Mouse (Mus musculus) midbrain, postnatal 0 days (tissue): Measurements from ENCODE around the gene Spop. TPM values are rescaled to one million over a fixed set of nuclear protein-coding genes. Genes with fewer than 3 reads are reported as not detected.

Experiments used
- ATAC-seq: fragments of 200-750 bp; cut with Nextera tagmentation; 2 replicates; pipeline ENCODE4 v1.8.0; 2017; ENCODE audit warnings: moderate number of reproducible peaks, mild to moderate bottlenecking, moderate TSS enrichment, moderate library complexity; ENCODE audit not compliant: low FRiP score
- DNase-seq: peaks from one replicate; pipeline ENCODE4 v3.0.0-alpha.2; 2015; ENCODE audit warnings: low spot score
- H3K27ac ChIP-seq: fragments of 300-500 bp; sonication (generic); 2 replicates; pipeline ENCODE4 v1.5.1; 2014; ENCODE audit warnings: low read depth, mild to moderate bottlenecking, low read length, mixed read lengths
- H3K27me3 ChIP-seq: fragments of 300-500 bp; sonication (generic); 2 replicates; pipeline ENCODE4 v1.6.1; 2014; ENCODE audit warnings: low read length, control low read depth, mixed read lengths; ENCODE audit not compliant: insufficient read depth
- H3K36me3 ChIP-seq: fragments of 300-500 bp; sonication (generic); 2 replicates; pipeline ENCODE4 v1.6.1; 2014; ENCODE audit warnings: low read length, control low read depth, mixed read lengths; ENCODE audit not compliant: insufficient read depth
- H3K4me1 ChIP-seq: fragments of 300-500 bp; sonication (generic); 2 replicates; pipeline ENCODE4 v1.6.1; 2014; ENCODE audit warnings: mild to moderate bottlenecking, control low read depth, antibody characterized with exemption, low read length, mixed read lengths; ENCODE audit not compliant: insufficient read depth
- H3K4me2 ChIP-seq: fragments of 300-500 bp; sonication (generic); 2 replicates; pipeline ENCODE4 v1.6.1; 2014; ENCODE audit warnings: low read depth, mild to moderate bottlenecking, low read length, mixed read lengths; ENCODE audit not compliant: poor library complexity, severe bottlenecking
- H3K4me3 ChIP-seq: fragments of 300-500 bp; sonication (generic); 2 replicates; pipeline ENCODE4 v1.5.1; 2014; ENCODE audit warnings: low read depth, mild to moderate bottlenecking, low read length, moderate library complexity
- H3K9ac ChIP-seq: fragments of 300-500 bp; sonication (generic); replicated peaks from 2 replicates; pipeline ENCODE4 v1.6.1; 2014; ENCODE audit warnings: mild to moderate bottlenecking, low read length, moderate library complexity, mixed read lengths; ENCODE audit not compliant: poor library complexity, severe bottlenecking
- H3K9me3 ChIP-seq: fragments of 300-500 bp; sonication (generic); 2 replicates; pipeline ENCODE4 v1.6.1; 2016; ENCODE audit warnings: low read length, control low read depth
- CTCF ChIP-seq: IDR thresholded peaks from 2 replicates; pipeline ENCODE4 v1.5.1; 2016; ENCODE audit warnings: antibody characterized with exemption, mild to moderate bottlenecking
- WGBS: fragments of 180-500 bp; shearing (Covaris S2); extraction: QIAGEN DNeasy Blood & Tissue Kit; methylation state at CpG from one replicate; pipeline ENCODE4 v1.1.7; 2014; 5-methylcytosine and 5-hydroxymethylcytosine counted together
- polyA plus RNA-seq: library from polyadenylated mRNA; unstranded; fragments of >200 nt; fragmentation: Nextera tagmentation; extraction: Ambion mirVana; gene quantifications from 2 replicates; pipeline ENCODE4 v1.2.1, GENCODE M21; 2015
- total RNA-seq: library from RNA; depleted of rRNA; stranded (reverse); fragments of >200 nt; gene quantifications from 2 replicates; pipeline ENCODE4 v1.2.3, GENCODE M21; 2014; rRNA removed

Spop gene
- total and polyA plus RNA-seq, 2 experiments from 2014 or later = 54.3 to 231 TPM

DNA sequence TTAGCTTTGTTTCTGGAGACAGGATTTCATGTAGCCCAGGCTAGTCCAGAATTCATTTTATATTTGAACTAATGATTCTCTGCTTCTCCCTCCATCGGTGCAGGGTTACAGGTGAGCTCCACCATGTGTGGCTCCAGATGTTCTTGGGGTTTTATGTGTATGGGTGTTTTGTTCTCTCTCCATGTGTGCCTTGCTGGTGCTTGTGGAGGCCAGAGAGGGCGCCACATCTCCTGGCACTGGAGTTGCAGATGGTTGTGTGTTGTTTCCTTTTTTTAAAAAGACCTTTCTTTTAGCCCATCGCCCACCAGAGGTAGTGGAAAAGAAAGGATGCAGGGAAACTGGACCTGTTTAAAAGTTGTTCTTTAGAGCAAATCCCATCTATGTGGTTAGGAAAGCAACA, 114.4 kb downstream of the Spop start:
- ATAC-seq (no peak), DNase-seq (no peak)
- Histone ChIP-seq H3K4me1 (no peaks in the 10 kb centered on the region), H3K27me3 (no peaks in the 10 kb centered on the region), H3K36me3 (no peaks in the 10 kb centered on the region), H3K9me3 (no peaks in the 10 kb centered on the region), H3K4me3 (no peak overlapping the region), H3K27ac (no peak overlapping the region), H3K9ac (no peak overlapping the region), H3K4me2 (no peak overlapping the region)
- peak; percentile 30 for TF ChIP-seq CTCF
- WGBS = 87% methylated on average over 3 of the region's 3 CpGs

DNA sequence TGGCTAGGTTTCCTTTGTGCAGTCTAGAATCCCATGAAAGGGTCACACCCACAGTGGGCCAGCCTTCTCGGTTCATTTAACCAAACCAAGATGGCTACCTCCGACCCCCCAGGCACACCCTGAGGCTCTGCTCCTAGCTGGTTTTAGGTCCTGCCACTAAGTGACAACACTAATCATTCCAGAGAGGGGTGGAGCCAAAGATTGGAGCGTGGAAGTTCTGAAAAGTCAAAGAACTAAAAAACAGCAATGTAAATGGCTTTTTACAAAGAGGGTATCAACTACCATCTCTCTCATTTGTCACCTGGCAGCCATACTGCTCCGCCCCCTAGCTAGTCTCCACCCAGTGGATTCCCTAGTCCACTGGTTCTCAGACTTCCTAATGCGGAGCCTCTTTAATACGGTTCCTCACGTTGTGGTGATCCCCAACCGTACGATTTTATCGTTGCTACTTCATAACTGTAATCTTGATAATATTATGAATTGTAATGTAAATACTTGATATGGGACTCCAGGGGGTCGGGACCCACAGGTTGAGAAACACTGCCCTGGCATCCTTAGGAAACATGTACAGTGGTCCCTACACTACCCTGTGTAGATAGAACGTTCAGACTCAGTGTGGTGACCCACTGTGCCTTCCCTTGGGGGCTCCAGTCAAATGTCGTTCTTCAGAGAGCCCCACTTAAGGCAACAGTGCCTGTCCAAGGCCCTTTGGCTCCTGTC, 118.6 kb downstream of the Spop start:
- Histone ChIP-seq H3K9me3 (no peaks in the 10 kb centered on the region), H3K4me3 (no peak overlapping the region), H3K4me1 (0 out of 2 replicates have a peak, but pooled peaks cover 5% of the 10 kb centered on the region), H3K9ac (no peak overlapping the region), H3K4me2 (no peak overlapping the region), H3K36me3 (no peaks in the 10 kb centered on the region), H3K27ac (no peak overlapping the region), H3K27me3 (no peaks in the 10 kb centered on the region)
- ATAC-seq (no peak), DNase-seq (no peak)
- no peak for TF ChIP-seq CTCF
- WGBS = 72% methylated on average over 13 of the region's 13 CpGs

DNA sequence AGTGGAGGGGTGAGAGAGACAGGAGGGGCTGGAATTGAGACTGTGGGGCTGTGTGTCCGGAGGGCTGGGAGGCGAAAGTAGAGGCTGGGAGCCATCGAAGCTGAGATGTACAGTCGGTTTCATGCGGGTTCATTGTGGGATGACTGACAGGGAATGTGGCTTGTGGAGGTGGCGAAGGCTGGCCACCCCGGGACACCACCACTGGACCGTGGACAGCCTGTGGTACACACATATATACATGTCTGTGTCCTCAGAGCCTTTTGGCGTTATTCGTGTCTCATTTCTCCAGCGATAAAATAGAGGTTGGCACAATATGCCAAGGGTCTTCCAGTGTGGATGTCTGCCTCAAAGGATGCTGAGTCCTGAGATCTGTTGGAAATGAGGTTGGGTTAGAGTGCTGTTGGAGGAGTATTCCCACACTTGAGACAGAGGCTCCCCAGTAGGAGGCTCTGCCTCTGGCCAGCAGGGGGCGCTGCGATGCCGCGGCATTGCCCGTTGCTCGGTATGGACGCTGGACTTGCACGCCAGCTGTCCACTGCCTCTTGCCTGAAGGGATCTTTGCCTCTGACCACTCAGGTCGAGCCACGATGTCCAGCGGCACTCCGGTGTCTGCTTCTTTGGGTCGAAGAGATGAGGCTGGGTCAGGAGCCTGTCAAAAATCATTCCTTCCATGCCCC, 119.7 kb downstream of the Spop start:
- ATAC-seq (peak; percentile 77), DNase-seq (peak; percentile 89)
- Histone ChIP-seq H3K4me3 (no peak overlapping the region), H3K36me3 (no peaks in the 10 kb centered on the region), H3K27ac (no peak overlapping the region), H3K4me2 (peak overlapping the region; percentile 49), H3K9ac (no peak overlapping the region), H3K4me1 (0 out of 2 replicates have a peak, but pooled peaks cover 5% of the 10 kb centered on the region), H3K27me3 (no peaks in the 10 kb centered on the region), H3K9me3 (no peaks in the 10 kb centered on the region)
- TF ChIP-seq CTCF = peak; percentile 100
- 25% methylated on average over 24 of the region's 24 CpGs for WGBS

DNA sequence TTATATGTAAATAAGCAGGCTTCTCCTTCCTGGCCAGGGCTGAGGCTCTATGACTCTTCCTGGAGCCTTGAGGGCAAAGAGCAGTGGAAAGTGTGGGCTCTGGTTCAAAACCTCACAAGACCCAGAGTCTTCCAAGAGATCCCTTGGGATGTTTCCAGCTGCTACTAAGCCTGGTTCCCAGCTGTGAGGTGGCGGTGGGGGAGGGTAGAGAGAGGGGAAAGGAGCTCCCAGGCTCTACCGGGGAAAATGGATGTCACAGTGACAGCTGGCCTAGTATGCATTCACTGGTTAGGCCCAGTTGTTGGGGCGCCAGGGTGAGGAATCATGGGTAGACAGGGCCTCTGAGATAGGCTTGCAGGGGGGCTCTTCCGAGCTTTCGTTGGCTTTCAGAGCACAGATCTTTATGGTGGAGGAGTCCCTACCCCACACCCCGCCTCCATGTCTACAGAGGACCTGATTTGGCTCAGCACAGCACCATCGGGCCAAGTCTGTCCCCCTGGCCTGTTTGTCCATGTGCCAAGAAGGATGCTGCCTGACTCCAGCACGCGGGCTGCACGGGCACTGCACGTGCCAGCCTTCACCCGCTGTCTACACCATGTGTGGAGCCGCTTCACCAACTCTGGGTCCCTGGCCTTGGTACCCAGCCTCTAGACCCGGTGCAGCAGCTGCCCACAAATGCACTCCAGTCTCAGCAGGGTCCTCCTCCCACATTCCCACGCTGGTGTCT, 124.7 kb downstream of the Spop start:
- H3K9me3 ChIP-seq = no peaks in the 10 kb centered on the region
- ATAC-seq = no peak
- 0 out of 2 replicates have a peak, but pooled peaks cover 3% of the 10 kb centered on the region for H3K27me3 ChIP-seq
- no peak overlapping the region for H3K27ac ChIP-seq
- H3K4me1 ChIP-seq = 0 out of 2 replicates have a peak, but pooled peaks cover 8% of the 10 kb centered on the region
- H3K9ac ChIP-seq = no peak overlapping the region
- no peaks in the 10 kb centered on the region for H3K36me3 ChIP-seq
- no peak overlapping the region for H3K4me2 ChIP-seq
- H3K4me3 ChIP-seq = no peak overlapping the region
- peak; percentile 65 for DNase-seq
- no peak for TF ChIP-seq CTCF
- WGBS = 68% methylated on average over 15 of the region's 15 CpGs

DNA sequence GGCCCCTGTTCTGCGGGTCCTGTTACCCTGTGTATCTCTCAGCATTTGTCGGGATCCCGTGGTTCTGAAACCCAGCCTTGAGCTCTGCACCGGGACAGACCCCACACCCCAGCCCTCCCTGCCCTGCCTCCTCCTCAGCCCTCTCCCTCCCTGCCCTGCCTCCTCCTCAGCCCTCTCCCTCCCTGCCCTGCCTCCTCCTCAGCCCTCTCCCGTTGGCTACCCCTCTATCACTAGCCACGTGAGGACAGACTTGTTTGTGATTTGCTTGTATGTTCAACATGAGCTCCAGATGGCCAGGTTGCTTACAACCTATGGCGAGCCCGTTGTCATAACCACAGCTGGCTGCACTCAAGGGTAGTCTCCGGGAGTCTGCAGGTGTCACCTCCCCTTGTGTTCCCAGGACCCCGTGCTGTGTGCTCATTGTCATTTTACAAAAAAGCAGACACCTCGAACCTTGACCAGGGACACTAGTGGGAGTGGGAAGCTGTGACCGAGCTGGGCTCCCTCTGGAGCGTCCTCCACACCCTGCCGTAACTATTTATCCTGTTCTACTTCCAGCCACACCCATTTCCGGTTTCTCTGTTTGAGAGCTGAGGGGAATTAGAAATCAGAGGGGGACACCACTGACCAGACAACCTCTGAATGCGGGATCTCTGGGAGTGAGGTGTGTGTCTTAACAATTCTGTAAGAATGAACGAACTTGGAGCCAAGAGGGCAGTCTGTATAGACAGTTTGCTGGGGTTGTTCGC, 126.9 kb downstream of the Spop start:
- peak; percentile 34 for DNase-seq
- H3K4me2 ChIP-seq = no peak overlapping the region
- ATAC-seq = peak; percentile 34; the same call in 1 of the 2 replicates
- no peaks in the 10 kb centered on the region for H3K9me3 ChIP-seq
- no peak overlapping the region for H3K27ac ChIP-seq
- TF ChIP-seq CTCF = no peak
- 39% methylated on average over 18 of the region's 18 CpGs for WGBS
- H3K36me3 ChIP-seq = no peaks in the 10 kb centered on the region
- no peak overlapping the region for H3K9ac ChIP-seq
- H3K4me3 ChIP-seq = no peak overlapping the region
- 0 out of 2 replicates have a peak, but pooled peaks cover 3% of the 10 kb centered on the region for H3K27me3 ChIP-seq
- 0 out of 2 replicates have a peak, but pooled peaks cover 3% of the 10 kb centered on the region for H3K4me1 ChIP-seq

Other genes starting within 250 kb of the Spop start
- not detected in 2 replicates for gene Tac4, start 152.6 kb upstream of the Spop start, total RNA-seq
- not detected in 2 replicates for gene Tac4, start 152.6 kb upstream of the Spop start, polyA plus RNA-seq
- 72.5 and 113 TPM in 2 replicates for gene Kat7, start 103.8 kb upstream of the Spop start, total RNA-seq
- 65.6 and 72.7 TPM in 2 replicates for gene Kat7, start 103.8 kb upstream of the Spop start, polyA plus RNA-seq
- 5.3 and 6.1 TPM in 2 replicates for gene Fam117a, start 77.1 kb upstream of the Spop start, total RNA-seq
- 1.1 and 1.6 TPM in 2 replicates for gene Fam117a, start 77.1 kb upstream of the Spop start, polyA plus RNA-seq
- gene Slc35b1, start 29.4 kb upstream of the Spop start, total RNA-seq = 92.4 and 99.1 TPM in 2 replicates
- 154 and 168 TPM in 2 replicates for gene Slc35b1, start 29.4 kb upstream of the Spop start, polyA plus RNA-seq
- gene Nxph3, start 100.5 kb downstream of the Spop start, total RNA-seq = 22.3 and 22.8 TPM in 2 replicates
- 5.1 and 5.6 TPM in 2 replicates for gene Nxph3, start 100.5 kb downstream of the Spop start, polyA plus RNA-seq
- 11.1 and 16.9 TPM in 2 replicates for gene Ngfr, start 173.7 kb downstream of the Spop start, total RNA-seq
- 5.1 and 5.2 TPM in 2 replicates for gene Ngfr, start 173.7 kb downstream of the Spop start, polyA plus RNA-seq